Mouse (Mus musculus): ENCODE results near the gene Gm29609. TPM values are rescaled to one million over a fixed set of nuclear protein-coding genes. Genes with fewer than 3 reads are reported as not detected.

The Gm29609 gene
- polyA plus RNA-seq, 1 experiment from 2014 or later = 1.1 TPM

- Histone ChIP-seq H3K9ac (no peak overlapping the region), H3K9me3 (0 out of 2 replicates have a peak, but pooled peaks cover 3% of the 10 kb centered on the region), H3K27ac (no peak overlapping the region), H3K36me3 (peaks cover 65% of the 10 kb centered on the region), H3K27me3 (no peaks in the 10 kb centered on the region), H3K4me2 (no peak overlapping the region), H3K4me3 (no peak overlapping the region), H3K4me1 (peaks cover 32% of the 10 kb centered on the region)
- ATAC-seq (ENCODE audit: borderline replicate concordance, extremely low read depth, low FRiP score, low TSS enrichment) = no peak
- WGBS = 89% methylated on average over 10 of the region's 10 CpGs
Measured at GRCm38 (mm10) chr5:31196207-31196606, 16.5 kb upstream of the Gm29609 start.

DNA sequence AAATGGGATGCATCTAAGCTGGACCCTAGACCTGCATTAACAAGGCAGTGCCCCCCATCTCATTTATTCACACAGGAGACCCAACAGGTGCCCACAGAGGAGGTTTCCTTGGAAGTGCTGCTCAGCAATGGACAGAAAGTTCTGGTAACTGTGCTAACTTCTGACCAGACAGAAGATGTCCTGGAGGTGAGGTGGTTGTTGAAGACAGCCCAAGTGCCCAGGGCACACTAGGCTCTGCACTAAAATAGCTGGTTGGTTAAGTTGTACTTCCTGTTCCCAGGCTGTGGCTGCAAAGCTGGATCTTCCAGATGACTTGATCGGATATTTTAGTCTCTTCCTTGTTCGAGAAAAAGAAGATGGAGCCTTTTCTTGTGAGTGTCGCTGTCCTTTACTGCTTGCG is 16.0 kb upstream of the Gm29609 start:
- Histone ChIP-seq H3K4me3 (no peak overlapping the region), H3K4me1 (peaks cover 27% of the 10 kb centered on the region), H3K27me3 (no peaks in the 10 kb centered on the region), H3K4me2 (no peak overlapping the region), H3K27ac (no peak overlapping the region), H3K36me3 (peaks cover 70% of the 10 kb centered on the region), H3K9me3 (0 out of 2 replicates have a peak, but pooled peaks cover 3% of the 10 kb centered on the region), H3K9ac (no peak overlapping the region)
- WGBS = 92% methylated on average over 4 of the region's 4 CpGs
- no peak for ATAC-seq (ENCODE audit: borderline replicate concordance, extremely low read depth, low FRiP score, low TSS enrichment)

DNA sequence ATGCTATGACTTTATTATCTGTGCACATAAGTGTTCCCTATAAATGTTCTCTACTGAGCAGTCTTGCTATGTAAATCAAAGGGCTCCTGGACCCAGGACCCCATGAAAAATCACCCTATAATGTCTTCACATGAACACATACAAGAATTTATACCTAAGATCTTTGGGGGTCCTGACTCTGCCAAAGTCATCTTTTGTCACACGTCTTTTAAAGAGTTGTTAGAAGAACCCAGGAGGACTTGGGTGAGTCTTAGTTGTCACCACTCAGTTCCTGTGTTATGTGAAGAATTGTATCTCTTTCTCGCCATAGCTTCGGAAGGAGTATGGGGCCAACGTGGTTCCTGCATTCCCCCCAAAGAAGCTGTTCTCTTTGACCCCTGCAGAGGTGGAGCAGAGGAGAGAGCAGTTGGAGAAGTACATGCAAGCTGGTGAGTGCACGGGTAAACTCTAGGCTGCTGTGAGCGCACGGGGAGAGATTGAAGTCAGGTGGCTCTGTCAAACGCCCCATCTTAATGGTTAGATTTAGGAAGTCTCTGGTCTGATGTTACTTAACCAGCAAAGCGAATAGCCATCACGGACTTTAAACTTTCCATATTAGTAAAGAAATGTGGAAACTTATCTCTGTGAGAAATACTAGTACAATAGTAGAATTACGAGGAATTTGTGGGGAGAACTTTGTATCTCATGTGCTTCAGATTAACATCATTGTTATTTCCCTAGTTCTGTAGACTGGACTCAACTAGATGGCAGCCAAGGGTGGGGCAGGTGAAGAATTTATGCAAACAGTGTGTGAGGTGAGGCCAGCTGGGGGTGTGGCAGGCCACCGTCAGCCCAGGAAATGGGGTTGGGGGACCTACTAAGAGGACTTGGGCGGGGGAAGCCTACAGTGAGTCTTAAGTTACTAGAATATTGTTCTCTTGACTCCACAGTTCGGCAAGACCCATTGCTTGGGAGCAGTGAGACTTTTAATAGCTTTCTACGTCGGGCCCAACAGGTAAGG is 15.1 kb upstream of the Gm29609 start:
- H3K9me3 ChIP-seq = no peaks in the 10 kb centered on the region
- no peak overlapping the region for H3K27ac ChIP-seq
- H3K27me3 ChIP-seq = no peaks in the 10 kb centered on the region
- H3K36me3 ChIP-seq = peaks cover 70% of the 10 kb centered on the region
- H3K9ac ChIP-seq = peak overlapping the region; percentile 86; the same call in 1 of the 2 replicates
- peak overlapping the region; percentile 90 for H3K4me3 ChIP-seq
- H3K4me2 ChIP-seq = peak overlapping the region; percentile 63
- ATAC-seq (ENCODE audit: borderline replicate concordance, extremely low read depth, low FRiP score, low TSS enrichment) = no peak
- peaks cover 19% of the 10 kb centered on the region for H3K4me1 ChIP-seq
- 86% methylated on average over 16 of the region's 16 CpGs for WGBS

DNA sequence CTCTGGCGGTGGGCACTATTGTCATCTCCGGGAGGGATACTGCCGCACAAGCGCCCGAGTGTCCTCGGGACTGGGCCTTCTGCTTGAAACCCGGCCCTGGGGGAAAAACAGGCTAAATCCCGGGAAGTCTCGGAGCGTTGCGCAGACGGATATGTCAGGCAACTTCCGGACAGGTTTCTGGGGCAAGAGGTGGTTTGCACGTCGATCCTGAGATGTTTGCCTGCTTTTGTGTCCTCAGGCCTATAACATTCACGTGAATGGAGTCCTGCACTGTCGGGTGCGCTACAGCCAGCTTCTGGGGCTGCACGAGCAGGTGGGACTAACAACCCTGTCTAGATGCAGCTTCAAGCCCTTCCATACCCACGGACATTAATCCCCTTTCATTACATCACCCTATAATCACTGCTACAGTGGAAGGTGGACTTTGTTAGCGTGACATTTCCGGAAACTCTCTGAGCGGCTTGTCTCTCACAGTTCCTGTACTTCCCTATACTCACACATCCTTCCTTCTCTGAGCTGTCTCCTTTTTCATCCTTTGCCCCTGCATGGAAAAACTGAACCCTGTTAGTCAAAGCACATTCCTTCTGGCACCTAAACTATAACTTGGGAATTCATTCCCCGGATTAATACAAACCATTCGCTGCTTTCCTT is 14.0 kb upstream of the Gm29609 start:
- peak overlapping the region; percentile 86 for H3K9ac ChIP-seq
- WGBS = 10% methylated on average over 25 of the region's 25 CpGs
- H3K27me3 ChIP-seq = no peaks in the 10 kb centered on the region
- H3K4me3 ChIP-seq = peak overlapping the region; percentile 90
- H3K4me1 ChIP-seq = peaks cover 19% of the 10 kb centered on the region
- no peaks in the 10 kb centered on the region for H3K9me3 ChIP-seq
- peak overlapping the region; percentile 63 for H3K4me2 ChIP-seq
- H3K27ac ChIP-seq = peak overlapping the region; percentile 90
- ATAC-seq (ENCODE audit: borderline replicate concordance, extremely low read depth, low FRiP score, low TSS enrichment) = 0 out of 2 replicates have a peak, but pooled peaks have one; percentile 1
- H3K36me3 ChIP-seq = peaks cover 67% of the 10 kb centered on the region

- Histone ChIP-seq H3K4me1 (peaks cover 19% of the 10 kb centered on the region), H3K9me3 (no peaks in the 10 kb centered on the region), H3K4me2 (peak within 1 kb of the TSS; percentile 63), H3K4me3 (peak within 1 kb of the TSS; percentile 90), H3K27ac (peak within 1 kb of the TSS; percentile 90), H3K9ac (peak within 1 kb of the TSS; percentile 86), H3K36me3 (peaks cover 67% of the 10 kb centered on the region), H3K27me3 (no peaks in the 10 kb centered on the region)
- WGBS = under 1% methylated on average over 48 of the region's 48 CpGs
- ATAC-seq (ENCODE audit: borderline replicate concordance, extremely low read depth, low FRiP score, low TSS enrichment) = peak; percentile 98
Measured at GRCm38 (mm10) chr5:31192939-31193630, 13.4 kb upstream of the Gm29609 start, which contains the start of the genes Snx17 and Eif2b4. Gene Snx17 (plus strand): TSS chr5:31193227. Gene Eif2b4 (minus strand): TSS chr5:31193430.

DNA sequence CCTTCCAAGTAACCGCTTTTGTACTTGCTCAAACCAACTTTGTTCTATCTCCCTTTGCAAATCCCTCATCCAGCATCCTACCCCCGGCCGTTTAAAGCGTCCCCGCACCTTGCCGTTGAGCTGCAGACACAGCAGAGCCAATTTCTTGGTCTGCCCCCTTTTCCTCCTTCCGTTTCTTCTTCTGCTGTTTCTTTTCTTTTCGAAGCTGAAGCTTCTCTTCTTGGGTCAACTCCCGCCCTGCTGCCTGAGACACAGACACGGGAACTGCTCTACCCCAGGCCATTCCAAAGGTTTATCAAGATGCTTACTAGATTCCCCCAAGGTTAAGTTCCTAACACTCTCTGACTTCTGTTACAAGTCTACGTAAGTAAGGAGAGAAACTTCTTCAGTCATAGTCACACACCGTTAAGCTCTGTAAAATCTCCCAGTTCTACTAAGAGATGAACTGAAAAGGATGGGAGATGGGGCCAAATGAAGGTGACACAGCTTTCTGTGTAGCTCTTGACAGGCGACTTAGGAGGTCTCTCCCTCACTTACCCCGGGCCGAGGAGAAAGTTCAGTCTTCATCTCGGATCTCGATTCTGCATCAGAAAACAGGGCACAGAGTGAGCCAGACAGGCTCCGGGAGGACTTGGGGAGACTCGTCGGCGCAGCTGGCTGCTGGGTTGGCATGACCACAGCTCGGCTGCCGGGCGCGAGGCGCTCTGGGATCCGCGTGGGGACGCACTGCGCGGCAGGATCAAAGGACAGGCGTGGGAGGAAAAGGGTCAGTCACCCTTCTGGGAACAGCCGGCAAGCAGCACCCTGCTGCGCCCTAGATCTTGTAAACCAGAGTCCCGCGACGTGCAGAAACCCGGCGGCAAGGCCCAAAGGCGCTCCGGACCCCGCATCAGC is 12.6 kb upstream of the Gm29609 start:
- Histone ChIP-seq H3K27ac (peak overlapping the region; percentile 90), H3K4me1 (peaks cover 19% of the 10 kb centered on the region), H3K4me2 (peak overlapping the region; percentile 63), H3K27me3 (no peaks in the 10 kb centered on the region), H3K4me3 (peak overlapping the region; percentile 90), H3K9ac (peak overlapping the region; percentile 80), H3K9me3 (no peaks in the 10 kb centered on the region), H3K36me3 (peaks cover 67% of the 10 kb centered on the region)
- 11% methylated on average over 41 of the region's 42 CpGs for WGBS
- ATAC-seq (ENCODE audit: borderline replicate concordance, extremely low read depth, low FRiP score, low TSS enrichment) = peak; percentile 59; the same call in 1 of the 2 replicates

GRCm38 (mm10) chr5:31190201-31190600 is 10.5 kb upstream of the Gm29609 start:
- WGBS = 88% methylated on average over 9 of the region's 9 CpGs
- H3K4me3 ChIP-seq = no peak overlapping the region
- H3K27ac ChIP-seq = no peak overlapping the region
- ATAC-seq (ENCODE audit: borderline replicate concordance, extremely low read depth, low FRiP score, low TSS enrichment) = no peak
- no peaks in the 10 kb centered on the region for H3K27me3 ChIP-seq
- H3K4me1 ChIP-seq = peaks cover 19% of the 10 kb centered on the region
- H3K36me3 ChIP-seq = peaks cover 56% of the 10 kb centered on the region
- H3K9me3 ChIP-seq = no peaks in the 10 kb centered on the region
- no peak overlapping the region for H3K9ac ChIP-seq
- H3K4me2 ChIP-seq = no peak overlapping the region

- WGBS = 63% methylated on average over 4 of the region's 4 CpGs
- no peaks in the 10 kb centered on the region for H3K27me3 ChIP-seq
- H3K27ac ChIP-seq = no peak overlapping the region
- no peak overlapping the region for H3K4me2 ChIP-seq
- H3K4me1 ChIP-seq = peaks cover 8% of the 10 kb centered on the region
- no peaks in the 10 kb centered on the region for H3K9me3 ChIP-seq
- H3K4me3 ChIP-seq = no peak overlapping the region
- ATAC-seq (ENCODE audit: borderline replicate concordance, extremely low read depth, low FRiP score, low TSS enrichment) = no peak
- H3K36me3 ChIP-seq = peaks cover 47% of the 10 kb centered on the region
- no peak overlapping the region for H3K9ac ChIP-seq
Measured at GRCm38 (mm10) chr5:31188223-31188840, 8.6 kb upstream of the Gm29609 start.

- Histone ChIP-seq H3K4me2 (no peak overlapping the region), H3K9ac (no peak overlapping the region), H3K4me3 (no peak overlapping the region), H3K9me3 (no peaks in the 10 kb centered on the region), H3K36me3 (peaks cover 23% of the 10 kb centered on the region), H3K27ac (no peak overlapping the region), H3K27me3 (no peaks in the 10 kb centered on the region), H3K4me1 (peaks cover 4% of the 10 kb centered on the region; the same call in 1 of the 2 replicates)
- WGBS = 43% methylated on average over 4 of the region's 4 CpGs
- ATAC-seq (ENCODE audit: borderline replicate concordance, extremely low read depth, low FRiP score, low TSS enrichment) = no peak
Measured at GRCm38 (mm10) chr5:31183678-31184077, 4.0 kb upstream of the Gm29609 start.

GRCm38 (mm10) chr5:31181183-31181770 is 1.6 kb upstream of the Gm29609 start:
- no peak overlapping the region for H3K4me2 ChIP-seq
- H3K9ac ChIP-seq = no peak overlapping the region
- no peaks in the 10 kb centered on the region for H3K36me3 ChIP-seq
- H3K4me1 ChIP-seq = peaks cover 10% of the 10 kb centered on the region; the same call in 1 of the 2 replicates
- H3K27me3 ChIP-seq = no peaks in the 10 kb centered on the region
- no peak for ATAC-seq (ENCODE audit: borderline replicate concordance, extremely low read depth, low FRiP score, low TSS enrichment)
- H3K9me3 ChIP-seq = no peaks in the 10 kb centered on the region
- no peak overlapping the region for H3K4me3 ChIP-seq
- H3K27ac ChIP-seq = no peak overlapping the region
- WGBS = 91% methylated on average over 9 of the region's 9 CpGs

All from lung, embryonic 15.5 days (tissue).